In the genomic region with DNA sequence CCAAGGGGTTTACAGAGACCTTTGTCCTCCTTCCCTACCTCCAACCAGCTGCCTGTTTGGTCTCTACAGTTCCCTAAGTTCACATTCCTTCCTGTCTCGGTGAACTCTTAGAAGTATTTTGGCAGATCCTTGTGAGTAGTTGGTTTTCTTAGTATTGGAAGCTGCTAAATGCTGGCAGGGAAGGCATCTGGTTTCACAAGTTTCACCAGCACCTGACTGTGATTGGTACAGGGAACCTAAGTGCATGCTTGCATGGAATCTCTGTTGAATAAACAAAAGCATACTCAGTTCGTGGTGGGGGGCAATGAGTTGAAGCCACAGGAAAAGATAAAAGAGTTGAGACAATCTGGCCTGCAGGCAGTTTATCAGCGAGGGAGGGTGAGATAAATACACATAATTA, we compare ENCODE assay signal across 13 mouse cellular contexts. TPM values are rescaled to one million over a fixed set of nuclear protein-coding genes. Genes with fewer than 3 reads are reported as not detected.
A peak's percentile ranks its signal among the peaks of the same experiment; 100 is the strongest.
DNase-seq lines count a peak whose midpoint lies in the region; ATAC-seq lines count a peak whose summit lies in the region.
"Had no signal": no experiment of that assay in that cellular context is flagged by ENCODE, and none has a peak within 500 bp of the region (broad histone marks: within the 10 kb centered on the region; RNA-seq: fewer than 3 reads in every experiment).

No protein-coding gene starts in this region.

- no peak overlapping the region for H3K27ac ChIP-seq in kidney, embryonic 16.5 days (ENCODE audit: low read length)
- H3K27ac ChIP-seq in embryonic facial prominence, embryonic 14.5 days (replicated peaks; ENCODE audit: low read depth, low read length) = peak overlapping the region; percentile 63; the same call in 1 of the 2 replicates
- H3K27ac ChIP-seq: forebrain, embryonic 13.5 days; liver, embryonic 13.5 days had no signal

- WGBS in kidney, embryonic 16.5 days = 5% methylated on average over 3 of the region's 3 CpGs
- WGBS in embryonic facial prominence, embryonic 14.5 days = 4% methylated on average over 3 of the region's 3 CpGs

- no peak overlapping the region for H3K9ac ChIP-seq in kidney, embryonic 16.5 days (replicated peaks; ENCODE audit: low read length)
- no peak overlapping the region for H3K9ac ChIP-seq in embryonic facial prominence, embryonic 14.5 days (ENCODE audit: low read depth, low read length)
- H3K9ac ChIP-seq: forebrain, embryonic 13.5 days; liver, embryonic 13.5 days had no signal

- DNase-seq in kidney, adult 18-20 months = peak; percentile 6
- DNase-seq in NIH3T3 (ENCODE audit: low read depth) = peak; percentile 38
- DNase-seq in embryonic facial prominence, embryonic 14.5 days (ENCODE audit: low spot score) = peak; percentile 72
- DNase-seq in mesoderm, embryonic 11.5 days (ENCODE audit: low read depth, low spot score) = peak; percentile 56
- DNase-seq in c-Kit-positive CD71-positive TER-119-positive erythroid progenitor cells, embryonic 14.5 days (ENCODE audit: low spot score) = no peak
- DNase-seq in retina, embryonic 14.5 days (ENCODE audit: low spot score) = no peak
- DNase-seq in heart, postnatal 36 days = no peak
- DNase-seq: cerebellum, adult 9-11 months; liver, embryonic 13.5 days had no signal

- no peaks in the 10 kb centered on the region for H3K9me3 ChIP-seq in kidney, embryonic 16.5 days (ENCODE audit: low read length)
- no peaks in the 10 kb centered on the region for H3K9me3 ChIP-seq in embryonic facial prominence, embryonic 14.5 days (ENCODE audit: control insufficient read depth, low read length)
- H3K9me3 ChIP-seq: forebrain, embryonic 13.5 days; liver, embryonic 13.5 days had no signal

- intact Hi-C loops in heart, postnatal 36 days (cut with DNase I) = no loop called here

- H3K4me3 ChIP-seq in kidney, embryonic 16.5 days (ENCODE audit: low read length) = no peak overlapping the region
- no peak overlapping the region for H3K4me3 ChIP-seq in embryonic facial prominence, embryonic 14.5 days (ENCODE audit: low read depth, low read length)
- H3K4me3 ChIP-seq: forebrain, embryonic 13.5 days; liver, embryonic 13.5 days had no signal

- no peak overlapping the region for H3K4me2 ChIP-seq in kidney, embryonic 16.5 days (replicated peaks; ENCODE audit: low read depth, low read length)
- no peak overlapping the region for H3K4me2 ChIP-seq in embryonic facial prominence, embryonic 14.5 days (ENCODE audit: low read depth, low read length)
- H3K4me2 ChIP-seq: forebrain, embryonic 13.5 days; liver, embryonic 13.5 days had no signal

- ATAC-seq in kidney, embryonic 16.5 days (ENCODE audit: low FRiP score, low TSS enrichment) = no peak
- peak; percentile 80; the same call in 1 of the 2 replicates for ATAC-seq in embryonic facial prominence, embryonic 14.5 days (ENCODE audit: low read depth)
- ATAC-seq: forebrain, embryonic 13.5 days; inflammation-experienced regulatory T-cells, adult 6 months; midbrain, embryonic 16.5 days had no signal

- H3K27me3 ChIP-seq in kidney, embryonic 16.5 days (ENCODE audit: insufficient read depth, low read length) = no peaks in the 10 kb centered on the region
- no peaks in the 10 kb centered on the region for H3K27me3 ChIP-seq in embryonic facial prominence, embryonic 14.5 days (replicated peaks; ENCODE audit: control insufficient read depth, insufficient read depth, low read length)
- H3K27me3 ChIP-seq: forebrain, embryonic 13.5 days; liver, embryonic 13.5 days had no signal

- H3K4me1 ChIP-seq in kidney, embryonic 16.5 days (ENCODE audit: insufficient read depth, low read length) = 0 out of 2 replicates have a peak, but pooled peaks cover 3% of the 10 kb centered on the region
- H3K4me1 ChIP-seq in embryonic facial prominence, embryonic 14.5 days (ENCODE audit: control insufficient read depth, insufficient read depth, low read length) = peaks cover 8% of the 10 kb centered on the region; the same call in 1 of the 2 replicates
- H3K4me1 ChIP-seq: forebrain, embryonic 13.5 days; liver, embryonic 13.5 days had no signal

- H3K36me3 ChIP-seq in kidney, embryonic 16.5 days (ENCODE audit: insufficient read depth, low read length) = no peaks in the 10 kb centered on the region
- no peaks in the 10 kb centered on the region for H3K36me3 ChIP-seq in embryonic facial prominence, embryonic 14.5 days (ENCODE audit: control insufficient read depth, insufficient read depth, low read length)
- H3K36me3 ChIP-seq: liver, embryonic 13.5 days had no signal

RNA-seq across cellular contexts. Expression of a gene that starts 7.4 kb away (rescaled TPM):
- polyA plus RNA-seq in kidney, embryonic 16.5 days (2015; fragmentation: Nextera tagmentation; extraction: Ambion mirVana) = 39.6 and 42.8 TPM in 2 replicates
- polyA plus RNA-seq in embryonic facial prominence, embryonic 14.5 days (2014; fragmentation: Nextera tagmentation; extraction: Ambion mirVana) = 49.9 and 54.6 TPM in 2 replicates
- total RNA-seq in heart, postnatal 36 days (2021) = 1 to 10 TPM; 7.0 to 8.8 TPM

Comparison
In these comparisons a context has a peak if more than half of its experiments do, and no peak if none do; other contexts are left out.
1. DNase-seq: peak in kidney, adult 18-20 months (single experiment), NIH3T3 (single experiment), embryonic facial prominence, embryonic 14.5 days (single experiment) and mesoderm, embryonic 11.5 days (single experiment); none in c-Kit-positive CD71-positive TER-119-positive erythroid progenitor cells, embryonic 14.5 days (single experiment), retina, embryonic 14.5 days (single experiment) and heart, postnatal 36 days (0 of 2).